Mouse (Mus musculus) intestine, embryonic 14.5 days (tissue): ENCODE data around the gene Olfr482. TPM values are rescaled to one million over a fixed set of nuclear protein-coding genes. Genes with fewer than 3 reads are reported as not detected.

Experiments
- ATAC-seq: fragments of 200-750 bp; cut with Nextera tagmentation; replicated peaks from 2 replicates; pipeline ENCODE4 v1.8.0; 2017; ENCODE audit warnings: low read depth, moderate number of reproducible peaks, moderate TSS enrichment, moderate library complexity; ENCODE audit not compliant: low FRiP score, low TSS enrichment
- DNase-seq: peaks from one replicate; pipeline ENCODE4 v3.0.0-alpha.2; 2018; ENCODE audit warnings: low spot score
- H3K27ac ChIP-seq: fragments of 300-500 bp; sonication (generic); 2 replicates; pipeline ENCODE4 v1.5.1; 2014; ENCODE audit warnings: low read depth, mild to moderate bottlenecking, control low read depth
- H3K27me3 ChIP-seq: fragments of 300-500 bp; sonication (generic); replicated peaks from 2 replicates; pipeline ENCODE4 v1.6.1; 2014; ENCODE audit warnings: low read length, control low read depth; ENCODE audit not compliant: control insufficient read depth, insufficient read depth
- H3K36me3 ChIP-seq: fragments of 300-500 bp; sonication (generic); 2 replicates; pipeline ENCODE4 v1.6.1; 2014; ENCODE audit warnings: low read length, control low read depth; ENCODE audit not compliant: control insufficient read depth, insufficient read depth
- H3K4me1 ChIP-seq: fragments of 300-500 bp; sonication (generic); replicated peaks from 2 replicates; pipeline ENCODE4 v1.6.1; 2014; ENCODE audit warnings: low read length, control low read depth, mixed read lengths; ENCODE audit not compliant: control insufficient read depth, insufficient read depth
- H3K4me2 ChIP-seq: fragments of 300-500 bp; sonication (generic); 2 replicates; pipeline ENCODE4 v1.6.1; 2014; ENCODE audit warnings: low read length
- H3K4me3 ChIP-seq: fragments of 300-500 bp; sonication (generic); 2 replicates; pipeline ENCODE4 v1.5.1; 2014; ENCODE audit warnings: low read depth, low read length, control low read depth, mixed read lengths
- H3K9ac ChIP-seq: fragments of 300-500 bp; sonication (generic); 2 replicates; pipeline ENCODE4 v1.6.1; 2014; ENCODE audit warnings: mild to moderate bottlenecking, low read length
- H3K9me3 ChIP-seq: fragments of 300-500 bp; sonication (generic); 2 replicates; pipeline ENCODE4 v1.6.1; 2016; ENCODE audit warnings: low read length, control low read depth; ENCODE audit not compliant: control insufficient read depth
- whole genome bisulfite sequencing: fragments of 180-500 bp; shearing (Covaris S2); extraction: QIAGEN DNeasy Blood & Tissue Kit; methylation state at CpG from one replicate; pipeline ENCODE4 v1.1.7; 2014; 5-methylcytosine and 5-hydroxymethylcytosine counted together
- polyA plus RNA-seq: library from polyadenylated mRNA; unstranded; fragments of >200 nt; fragmentation: Nextera tagmentation; extraction: Ambion mirVana; gene quantifications from 2 replicates; pipeline ENCODE4 v1.2.1, GENCODE M21; 2014

Olfr482 gene
- not detected in 2 replicates for polyA plus RNA-seq

DNA sequence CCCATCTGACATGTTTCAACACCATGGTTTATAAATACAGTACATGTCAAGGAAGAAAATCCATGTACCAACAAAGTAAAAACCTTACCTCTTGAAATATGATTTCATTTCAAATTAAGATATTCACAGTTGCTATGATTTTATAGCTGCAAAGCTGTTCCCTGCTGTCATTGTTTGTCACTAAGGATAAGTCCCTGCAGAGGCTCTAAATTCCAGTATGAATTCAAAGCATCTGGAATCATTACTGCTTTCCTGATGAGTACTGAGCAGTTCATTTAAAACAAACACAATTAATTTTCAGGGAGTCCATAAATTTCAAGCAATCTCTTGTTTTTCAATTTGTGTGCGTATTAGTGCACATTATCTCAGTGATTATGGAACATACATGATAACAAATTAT lies at the start of gene Olfr482:
Gene Olfr482, minus strand, starts transcription at position 101 of the 400 bp plus-strand sequence.
- H3K4me2 ChIP-seq, result no peak within 1 kb of the TSS
- no peaks in the 10 kb centered on the region for H3K27me3 ChIP-seq
- no peak within 1 kb of the TSS for H3K27ac ChIP-seq
- ATAC-seq, result no peak
- no peak for DNase-seq
- WGBS, result 78% methylated on average over 1 of the region's 1 CpGs
- H3K9me3 ChIP-seq, result no peaks in the 10 kb centered on the region
- no peak within 1 kb of the TSS for H3K4me3 ChIP-seq
- H3K9ac ChIP-seq, result no peak within 1 kb of the TSS
- H3K4me1 ChIP-seq, result no peaks in the 10 kb centered on the region
- H3K36me3 ChIP-seq, result no peaks in the 10 kb centered on the region

DNA sequence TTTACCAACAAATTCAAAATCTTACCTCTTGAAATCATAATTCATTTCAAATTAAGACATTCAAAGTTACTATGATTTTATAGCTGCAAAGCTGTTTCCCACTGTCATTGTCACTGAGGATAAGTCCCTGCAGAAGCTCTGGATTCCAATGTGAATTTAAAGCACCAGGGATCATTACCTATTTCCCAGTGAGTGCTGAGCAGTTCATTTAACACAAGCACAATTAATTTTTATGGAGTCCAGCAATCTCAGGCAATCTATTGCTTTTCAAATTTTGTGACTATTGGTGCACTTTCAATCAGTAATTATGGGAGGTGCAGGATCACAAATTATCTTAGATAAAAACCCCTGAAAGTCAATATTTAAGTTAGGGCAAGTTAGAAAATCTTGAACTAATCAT lies 30.0 kb upstream of the Olfr482 start, which contains the start of gene Olfr484:
Gene Olfr484, minus strand, starts transcription at position 101 of the 400 bp plus-strand sequence.
- no peak for DNase-seq
- ATAC-seq, result no peak

GRCm38 (mm10) chr7:108121416-108121815 lies 24.0 kb upstream of the Olfr482 start:
- no peak overlapping the region for H3K9ac ChIP-seq
- ATAC-seq, result no peak
- no peak for DNase-seq
- no peaks in the 10 kb centered on the region for H3K4me1 ChIP-seq
- no peaks in the 10 kb centered on the region for H3K36me3 ChIP-seq
- H3K9me3 ChIP-seq, result no peaks in the 10 kb centered on the region
- H3K4me3 ChIP-seq, result no peak overlapping the region
- H3K27me3 ChIP-seq, result no peaks in the 10 kb centered on the region
- H3K27ac ChIP-seq, result no peak overlapping the region
- H3K4me2 ChIP-seq, result no peak overlapping the region
- 63% methylated on average over 1 of the region's 1 CpGs for WGBS

More for the DNA sequence above, 30.0 kb upstream of the Olfr482 start, which contains the start of gene Olfr484:
- no peak within 1 kb of the TSS for H3K27ac ChIP-seq
- no peaks in the 10 kb centered on the region for H3K4me1 ChIP-seq
- H3K4me3 ChIP-seq, result no peak within 1 kb of the TSS
- no peak within 1 kb of the TSS for H3K9ac ChIP-seq
- no peaks in the 10 kb centered on the region for H3K9me3 ChIP-seq
- H3K4me2 ChIP-seq, result no peak within 1 kb of the TSS
- H3K27me3 ChIP-seq, result no peaks in the 10 kb centered on the region
- H3K36me3 ChIP-seq, result no peaks in the 10 kb centered on the region

GRCm38 (mm10) chr7:108120681-108121080 lies 23.3 kb upstream of the Olfr482 start:
- Histone ChIP-seq H3K27ac (no peak overlapping the region), H3K4me1 (no peaks in the 10 kb centered on the region), H3K4me2 (no peak overlapping the region), H3K36me3 (no peaks in the 10 kb centered on the region), H3K27me3 (no peaks in the 10 kb centered on the region), H3K9ac (no peak overlapping the region), H3K9me3 (no peaks in the 10 kb centered on the region), H3K4me3 (no peak overlapping the region)
- DNase-seq, result no peak
- no peak for ATAC-seq
- WGBS, result 4% methylated on average over 1 of the region's 1 CpGs

DNA sequence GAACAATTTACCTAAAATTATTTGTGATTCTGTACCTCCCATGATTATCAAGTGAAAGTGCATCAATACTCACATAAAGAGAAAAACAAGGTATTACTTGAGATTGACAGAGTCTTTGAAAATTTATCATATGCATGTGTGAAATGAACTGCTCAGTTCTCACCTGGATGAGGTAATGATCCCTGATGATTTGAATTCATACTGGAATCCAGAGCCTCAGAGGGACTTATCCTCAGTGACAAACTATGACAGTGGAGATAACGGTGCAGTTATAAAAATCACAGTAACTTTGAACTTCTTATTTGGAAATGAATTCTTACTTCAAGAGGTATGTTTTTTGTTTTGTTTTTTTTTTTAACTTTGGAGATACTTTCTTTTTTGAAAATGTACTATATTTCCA lies 3.2 kb upstream of the Olfr482 start, which contains the start of gene Olfr483:
Gene Olfr483, plus strand, starts transcription at position 301 of the 400 bp plus-strand sequence.
- Histone ChIP-seq H3K9me3 (no peaks in the 10 kb centered on the region), H3K27me3 (no peaks in the 10 kb centered on the region), H3K36me3 (no peaks in the 10 kb centered on the region), H3K4me2 (no peak within 1 kb of the TSS), H3K9ac (no peak within 1 kb of the TSS), H3K4me1 (no peaks in the 10 kb centered on the region), H3K4me3 (no peak within 1 kb of the TSS), H3K27ac (no peak within 1 kb of the TSS)
- 88% methylated on average over 1 of the region's 1 CpGs for WGBS
- no peak for DNase-seq
- no peak for ATAC-seq

DNA sequence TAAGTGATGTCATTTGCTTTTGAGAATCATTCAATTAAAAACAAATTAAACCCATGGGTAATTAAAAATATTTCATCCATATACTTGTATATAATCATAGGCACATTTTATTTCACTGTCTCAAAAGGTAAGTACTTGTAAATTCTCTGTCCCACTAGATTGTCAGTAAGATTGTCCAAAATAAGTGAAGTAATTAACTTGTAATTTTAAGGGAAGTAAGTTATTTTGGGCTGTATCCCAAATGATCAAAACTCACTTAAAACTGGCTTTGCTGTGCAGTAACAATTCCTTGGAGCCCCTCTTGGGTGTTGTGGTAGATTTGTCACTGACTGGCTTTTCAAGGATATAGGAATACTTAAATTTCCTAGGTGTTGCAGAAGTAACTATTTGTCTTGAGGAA lies 17.8 kb downstream of the Olfr482 start, which contains the start of gene Olfr481:
Gene Olfr481, plus strand, starts transcription at position 301 of the 400 bp plus-strand sequence.
- H3K27ac ChIP-seq, result no peak within 1 kb of the TSS
- no peak for DNase-seq
- H3K4me2 ChIP-seq, result no peak within 1 kb of the TSS
- no peaks in the 10 kb centered on the region for H3K9me3 ChIP-seq
- H3K36me3 ChIP-seq, result no peaks in the 10 kb centered on the region
- no peak within 1 kb of the TSS for H3K9ac ChIP-seq
- no peak within 1 kb of the TSS for H3K4me3 ChIP-seq
- no peak for ATAC-seq
- H3K4me1 ChIP-seq, result no peaks in the 10 kb centered on the region
- no peaks in the 10 kb centered on the region for H3K27me3 ChIP-seq

DNA sequence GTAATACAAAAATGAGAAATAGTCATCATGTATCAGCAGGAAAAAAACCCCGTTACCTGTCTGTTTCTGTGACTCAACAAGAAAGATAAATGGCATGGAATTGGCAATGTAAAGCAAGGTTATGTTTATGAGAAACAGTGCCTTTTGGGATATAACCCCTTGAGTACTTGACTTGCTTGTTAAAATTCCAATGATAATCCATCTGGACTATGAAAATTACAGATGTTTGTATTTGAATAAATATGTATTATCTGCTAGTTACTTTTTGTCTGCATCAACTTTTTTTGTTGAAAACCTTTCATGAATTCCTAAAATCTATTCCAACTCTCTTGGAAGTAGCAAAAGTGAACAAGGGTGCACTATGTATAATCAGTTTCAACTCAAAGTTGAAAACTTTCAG lies 30.1 kb downstream of the Olfr482 start, which contains the start of gene Olfr480:
Gene Olfr480, minus strand, starts transcription at position 101 of the 400 bp plus-strand sequence.
- no peak for DNase-seq
- Histone ChIP-seq H3K4me1 (no peaks in the 10 kb centered on the region), H3K9me3 (no peaks in the 10 kb centered on the region), H3K4me3 (no peak within 1 kb of the TSS), H3K27ac (no peak within 1 kb of the TSS), H3K4me2 (no peak within 1 kb of the TSS), H3K36me3 (no peaks in the 10 kb centered on the region), H3K9ac (no peak within 1 kb of the TSS), H3K27me3 (no peaks in the 10 kb centered on the region)
- no peak for ATAC-seq
- WGBS, result 84% methylated on average over 1 of the region's 1 CpGs

DNA sequence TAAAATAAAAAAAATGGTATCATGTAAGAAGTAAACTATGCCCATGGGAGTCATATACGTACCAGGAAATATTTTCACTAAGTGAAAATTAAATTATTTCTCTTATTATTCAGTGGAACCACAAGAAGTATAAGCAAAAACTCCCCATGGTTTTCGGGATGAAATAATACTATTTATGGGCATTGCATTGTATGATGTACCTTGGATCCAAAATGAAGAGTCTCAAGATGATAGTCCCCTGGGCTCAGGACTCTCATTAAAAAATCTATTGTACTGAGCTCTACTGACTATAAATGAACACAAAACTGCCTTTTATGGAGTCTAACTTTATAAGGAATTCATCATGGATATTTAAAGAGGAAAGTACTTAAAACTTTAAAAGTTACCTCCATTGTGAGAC lies 47.0 kb downstream of the Olfr482 start, which contains the start of gene Olfr479:
Gene Olfr479, plus strand, starts transcription at position 301 of the 400 bp plus-strand sequence.
- 90% methylated on average over 2 of the region's 2 CpGs for WGBS
- Histone ChIP-seq H3K9me3 (no peaks in the 10 kb centered on the region), H3K4me2 (no peak within 1 kb of the TSS), H3K27ac (no peak within 1 kb of the TSS), H3K9ac (no peak within 1 kb of the TSS), H3K27me3 (no peaks in the 10 kb centered on the region), H3K36me3 (no peaks in the 10 kb centered on the region), H3K4me3 (no peak within 1 kb of the TSS), H3K4me1 (no peaks in the 10 kb centered on the region)
- ATAC-seq (no peak), DNase-seq (no peak)
